Mouse (Mus musculus): ENCODE measurements around the gene Elmod3. TPM values are rescaled to one million over a fixed set of nuclear protein-coding genes. Genes with fewer than 3 reads are reported as not detected.
A peak's percentile ranks its signal among the peaks of the same experiment; 100 is the strongest.

Gene Elmod3
- polyA plus RNA-seq, 1 experiment: 11.4 TPM

DNA sequence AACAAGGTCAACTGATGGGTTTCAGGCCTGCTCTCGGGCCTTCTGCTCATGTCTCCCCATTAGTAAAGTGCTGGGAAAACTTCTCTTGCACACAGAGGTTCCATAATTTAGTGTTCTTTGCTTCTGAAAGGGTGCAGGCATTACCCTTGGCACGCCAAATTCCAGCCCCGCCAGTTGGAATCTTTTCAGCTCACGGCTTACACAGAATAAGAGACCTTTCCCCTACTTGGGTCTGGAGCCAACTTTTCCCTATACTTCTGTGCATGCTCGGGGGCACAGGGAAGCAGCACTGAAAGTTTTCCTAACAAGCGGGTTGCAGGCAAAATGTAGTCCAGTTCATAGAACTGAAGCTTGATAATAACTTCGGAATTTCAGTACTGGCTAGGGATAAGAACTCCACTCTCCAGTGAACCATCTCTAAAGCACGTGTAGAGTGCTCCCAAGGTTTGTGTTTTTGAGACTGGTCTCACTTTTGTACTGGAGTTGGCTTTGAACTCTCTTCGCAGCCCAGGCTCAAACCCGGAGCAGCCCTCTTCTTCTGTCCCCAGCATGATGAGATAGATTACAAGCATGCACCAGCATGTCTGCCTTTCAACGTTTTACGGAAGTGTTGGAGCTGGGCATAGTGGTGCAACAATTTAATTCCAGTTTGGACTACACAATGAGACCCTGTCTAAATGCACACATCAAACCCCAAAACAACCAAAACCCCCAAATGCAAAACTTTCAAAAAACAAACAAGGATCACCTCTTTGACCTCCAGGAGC lies 761 bp upstream of the Elmod3 start:
- no peaks in the 10 kb centered on the region for H3K9me3 ChIP-seq
- H3K36me3 ChIP-seq (replicated peaks; ENCODE audit: low read length): peaks cover 39% of the 10 kb centered on the region
- H3K4me3 ChIP-seq (replicated peaks): peak overlapping the region; percentile 98
- H3K4me1 ChIP-seq: peaks cover 58% of the 10 kb centered on the region
- H3K27me3 ChIP-seq (replicated peaks): no peaks in the 10 kb centered on the region
- TF ChIP-seq GATA1 (IDR thresholded peaks at IDR 0.05; ENCODE audit: borderline replicate concordance, low read length) (no peak), FLI1 (IDR thresholded peaks at IDR 0.05; ENCODE audit: low read length) (no peak)

DNA sequence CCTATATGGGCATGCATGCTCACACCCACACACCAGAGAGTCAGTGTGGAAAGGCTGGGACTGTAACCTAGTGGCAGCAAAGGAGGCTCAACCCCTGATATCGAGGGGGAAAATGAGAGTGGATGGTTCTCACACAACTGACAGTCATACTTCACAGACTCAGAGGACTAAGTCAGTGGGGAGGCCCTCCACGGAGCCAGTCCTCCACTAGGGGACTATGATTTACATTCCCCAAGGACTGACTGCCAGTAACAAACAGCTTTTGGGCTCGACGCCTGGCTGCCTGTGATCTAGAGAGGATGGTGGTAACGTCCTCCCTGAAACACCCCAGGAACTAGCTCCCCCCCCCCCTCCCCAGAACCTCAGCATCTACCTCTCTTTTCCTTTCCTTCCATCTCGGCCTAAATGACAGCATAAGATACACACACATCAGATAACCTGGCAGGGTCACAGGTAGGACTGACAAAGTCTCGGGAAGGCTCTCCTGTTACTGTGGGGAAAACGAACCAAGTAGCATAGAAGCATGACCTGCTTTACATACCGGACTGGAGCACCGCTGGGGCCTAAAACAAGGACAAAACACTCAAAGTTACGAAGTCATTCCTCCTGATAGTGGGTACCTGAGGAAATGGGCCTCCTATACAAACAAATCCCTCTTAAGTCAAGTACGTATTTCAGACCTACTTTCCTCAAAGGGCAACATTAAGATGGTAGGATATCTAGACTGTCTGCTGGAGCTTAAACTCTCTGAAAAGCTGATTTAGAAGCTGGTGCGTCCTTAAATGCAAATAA lies 934 bp downstream of the Elmod3 start:
- TF ChIP-seq GATA1 (IDR thresholded peaks at IDR 0.05; ENCODE audit: borderline replicate concordance, low read length): no peak
- no peak for TF ChIP-seq FLI1 (IDR thresholded peaks at IDR 0.05; ENCODE audit: low read length)
- H3K27me3 ChIP-seq (replicated peaks): no peaks in the 10 kb centered on the region
- H3K4me3 ChIP-seq (replicated peaks): peak overlapping the region; percentile 98
- peaks cover 37% of the 10 kb centered on the region for H3K36me3 ChIP-seq (replicated peaks; ENCODE audit: low read length)
- peaks cover 47% of the 10 kb centered on the region for H3K4me1 ChIP-seq
- no peaks in the 10 kb centered on the region for H3K9me3 ChIP-seq

DNA sequence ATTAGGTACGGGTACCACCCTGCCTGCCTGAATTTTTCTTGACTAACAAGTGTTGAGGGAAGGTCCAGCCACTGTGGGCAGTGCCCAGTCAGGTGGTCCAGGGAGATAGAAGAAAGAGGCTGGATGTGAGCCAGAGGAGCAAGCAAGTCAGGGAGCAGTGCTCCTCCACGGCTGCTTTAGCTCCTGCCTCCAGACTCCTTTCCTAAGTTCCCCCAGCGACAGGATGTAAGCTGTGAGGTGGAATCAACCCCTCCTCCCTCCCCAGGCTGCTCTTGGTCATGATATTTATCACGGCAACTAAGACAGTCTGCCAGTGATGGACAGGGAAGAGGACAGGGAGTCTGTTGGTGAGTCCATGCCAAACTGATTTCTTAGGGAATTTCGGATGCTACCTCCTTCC lies 4.3 kb downstream of the Elmod3 start:
- H3K27me3 ChIP-seq (replicated peaks): no peaks in the 10 kb centered on the region
- peaks cover 37% of the 10 kb centered on the region for H3K36me3 ChIP-seq (replicated peaks; ENCODE audit: low read length)
- H3K9me3 ChIP-seq: no peaks in the 10 kb centered on the region
- TF ChIP-seq FLI1 (IDR thresholded peaks at IDR 0.05; ENCODE audit: low read length): no peak
- no peak for TF ChIP-seq GATA1 (IDR thresholded peaks at IDR 0.05; ENCODE audit: borderline replicate concordance, low read length)
- peaks cover 27% of the 10 kb centered on the region for H3K4me1 ChIP-seq
- no peak overlapping the region for H3K4me3 ChIP-seq (replicated peaks)

DNA sequence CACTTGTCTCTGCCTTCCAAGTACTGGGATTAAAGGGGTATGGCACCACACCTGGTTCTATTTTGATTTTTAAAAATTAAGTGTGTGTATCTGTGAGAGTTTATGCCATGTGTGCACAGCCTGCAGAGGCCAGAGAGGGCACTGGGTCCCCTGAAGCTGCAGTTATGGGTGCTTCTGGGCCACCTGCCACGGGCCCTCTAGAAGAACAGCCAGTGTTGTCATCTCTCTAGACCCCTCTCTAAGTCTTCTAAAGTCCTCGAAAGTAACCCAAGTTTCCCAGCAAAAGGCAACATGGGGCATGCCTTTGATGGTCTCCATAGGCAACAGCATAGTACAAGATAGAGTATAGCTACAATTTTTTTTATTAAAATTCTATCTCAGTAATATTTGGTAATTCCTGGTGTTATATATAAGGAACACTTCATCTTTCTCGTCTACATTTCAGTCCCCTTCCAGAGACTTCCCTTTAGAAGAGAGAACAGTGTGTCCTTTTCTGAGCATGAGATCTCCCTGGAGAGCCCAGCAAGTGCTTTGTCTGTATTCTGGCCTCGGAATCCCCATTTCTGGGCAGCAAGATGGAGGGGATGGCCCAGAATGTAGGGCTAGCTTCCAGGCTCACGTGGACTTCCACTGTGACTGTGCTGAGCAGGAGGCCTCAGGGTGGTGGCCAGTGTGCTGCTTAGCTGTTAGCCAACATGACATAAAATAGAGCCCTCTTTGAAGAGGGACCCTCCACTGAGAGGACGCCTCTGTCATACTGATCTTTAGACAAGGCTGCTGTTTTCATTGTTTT lies 5.0 kb downstream of the Elmod3 start:
- Histone ChIP-seq H3K4me3 (replicated peaks) (no peak overlapping the region), H3K27me3 (replicated peaks) (no peaks in the 10 kb centered on the region), H3K9me3 (no peaks in the 10 kb centered on the region), H3K36me3 (replicated peaks; ENCODE audit: low read length) (peaks cover 39% of the 10 kb centered on the region), H3K4me1 (peaks cover 25% of the 10 kb centered on the region)
- TF ChIP-seq GATA1 (IDR thresholded peaks at IDR 0.05; ENCODE audit: borderline replicate concordance, low read length) (no peak), FLI1 (IDR thresholded peaks at IDR 0.05; ENCODE audit: low read length) (no peak)

DNA sequence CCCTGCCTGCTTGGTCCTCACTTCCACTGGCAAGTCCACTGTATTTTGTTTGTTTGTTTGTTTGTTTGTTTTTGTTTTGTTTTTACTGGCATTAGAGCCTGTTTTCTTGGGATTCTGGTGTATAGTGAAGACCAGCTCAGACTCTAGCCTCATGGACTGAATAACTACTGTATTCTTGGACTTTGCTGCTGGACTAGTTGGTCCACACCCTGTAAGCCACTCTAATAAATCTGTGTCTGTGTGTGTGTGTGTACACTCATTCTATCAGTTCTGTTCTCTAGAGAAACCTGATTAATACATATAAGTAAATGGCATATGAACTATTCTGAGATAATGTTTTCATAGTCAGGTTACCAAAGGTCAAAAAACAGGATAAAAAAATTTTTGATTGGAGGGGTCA lies 8.1 kb downstream of the Elmod3 start:
- Histone ChIP-seq H3K27me3 (replicated peaks) (no peaks in the 10 kb centered on the region), H3K4me3 (replicated peaks) (no peak overlapping the region), H3K36me3 (replicated peaks; ENCODE audit: low read length) (peaks cover 67% of the 10 kb centered on the region), H3K9me3 (no peaks in the 10 kb centered on the region), H3K4me1 (peaks cover 7% of the 10 kb centered on the region; the same call in 1 of the 2 replicates)
- no peak for TF ChIP-seq FLI1 (IDR thresholded peaks at IDR 0.05; ENCODE audit: low read length)
- TF ChIP-seq GATA1 (IDR thresholded peaks at IDR 0.05; ENCODE audit: borderline replicate concordance, low read length): no peak

DNA sequence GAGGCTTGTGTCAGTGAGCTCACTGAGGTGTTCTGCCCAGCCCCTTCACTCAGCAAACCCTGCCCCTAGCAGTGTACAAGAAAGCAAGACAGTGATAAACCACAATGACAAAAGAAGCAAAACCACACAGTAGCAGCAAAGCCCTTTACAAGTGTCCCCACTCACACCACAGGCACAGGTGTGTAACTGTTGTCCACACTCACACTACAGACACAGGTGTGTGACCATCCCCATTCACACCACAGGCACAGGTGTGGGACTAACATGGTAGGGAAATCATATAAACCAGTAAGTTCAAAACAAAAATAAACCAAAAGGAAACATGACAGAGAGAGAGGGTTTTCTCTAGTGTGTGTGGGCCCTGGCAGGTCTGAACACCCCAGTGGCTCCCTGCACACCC lies 9.9 kb downstream of the Elmod3 start:
- Histone ChIP-seq H3K4me3 (replicated peaks) (no peak overlapping the region), H3K4me1 (peaks cover 7% of the 10 kb centered on the region; the same call in 1 of the 2 replicates), H3K36me3 (replicated peaks; ENCODE audit: low read length) (peaks cover 65% of the 10 kb centered on the region), H3K9me3 (no peaks in the 10 kb centered on the region), H3K27me3 (replicated peaks) (peaks cover 4% of the 10 kb centered on the region)
- TF ChIP-seq GATA1 (IDR thresholded peaks at IDR 0.05; ENCODE audit: borderline replicate concordance, low read length) (no peak), FLI1 (IDR thresholded peaks at IDR 0.05; ENCODE audit: low read length) (no peak)

DNA sequence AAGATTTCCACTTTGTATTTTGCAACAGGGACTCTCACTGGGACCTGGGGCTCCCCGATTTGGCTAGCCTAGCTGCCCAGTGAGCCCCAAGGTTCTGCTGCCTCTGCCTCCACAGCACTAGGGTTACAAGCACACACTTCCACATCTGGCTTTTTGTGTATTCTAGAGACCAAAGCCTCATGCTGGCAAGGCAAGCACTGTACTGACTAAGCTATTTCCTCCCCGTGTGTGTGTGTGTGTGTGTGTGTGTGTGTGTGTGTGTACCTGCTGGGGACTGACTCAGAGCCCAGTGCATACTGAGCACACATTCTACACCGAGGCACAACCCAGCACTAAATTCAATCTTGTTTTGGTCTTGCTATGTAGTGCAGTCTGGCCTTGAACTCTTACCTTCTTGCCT lies 11.5 kb downstream of the Elmod3 start:
- Histone ChIP-seq H3K4me3 (replicated peaks) (no peak overlapping the region), H3K9me3 (no peaks in the 10 kb centered on the region), H3K36me3 (replicated peaks; ENCODE audit: low read length) (peaks cover 52% of the 10 kb centered on the region), H3K27me3 (replicated peaks) (peaks cover 4% of the 10 kb centered on the region), H3K4me1 (peaks cover 14% of the 10 kb centered on the region)
- no peak for TF ChIP-seq FLI1 (IDR thresholded peaks at IDR 0.05; ENCODE audit: low read length)
- TF ChIP-seq GATA1 (IDR thresholded peaks at IDR 0.05; ENCODE audit: borderline replicate concordance, low read length): no peak

DNA sequence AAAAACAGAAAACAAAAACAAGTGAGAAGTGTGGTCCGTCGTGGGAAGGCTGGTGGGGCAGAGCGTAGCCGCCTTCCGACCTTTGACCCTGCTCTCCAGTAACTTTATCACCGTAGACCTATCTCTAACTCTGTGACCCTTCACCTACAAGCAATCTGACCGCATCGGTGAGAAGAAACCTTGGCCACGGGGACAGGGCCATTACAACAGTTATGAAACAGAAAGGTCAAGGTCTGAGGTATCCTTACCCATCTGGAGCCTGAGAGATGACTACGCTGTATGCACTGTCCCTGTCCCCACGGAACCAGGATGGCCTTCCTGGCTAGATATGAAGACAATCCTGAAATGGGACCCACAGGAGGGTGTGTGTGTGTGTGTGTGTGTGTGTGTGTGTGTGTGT lies 14.1 kb downstream of the Elmod3 start:
- H3K4me3 ChIP-seq (replicated peaks): no peak overlapping the region
- H3K36me3 ChIP-seq (replicated peaks; ENCODE audit: low read length): peaks cover 57% of the 10 kb centered on the region
- peaks cover 16% of the 10 kb centered on the region for H3K4me1 ChIP-seq

DNA sequence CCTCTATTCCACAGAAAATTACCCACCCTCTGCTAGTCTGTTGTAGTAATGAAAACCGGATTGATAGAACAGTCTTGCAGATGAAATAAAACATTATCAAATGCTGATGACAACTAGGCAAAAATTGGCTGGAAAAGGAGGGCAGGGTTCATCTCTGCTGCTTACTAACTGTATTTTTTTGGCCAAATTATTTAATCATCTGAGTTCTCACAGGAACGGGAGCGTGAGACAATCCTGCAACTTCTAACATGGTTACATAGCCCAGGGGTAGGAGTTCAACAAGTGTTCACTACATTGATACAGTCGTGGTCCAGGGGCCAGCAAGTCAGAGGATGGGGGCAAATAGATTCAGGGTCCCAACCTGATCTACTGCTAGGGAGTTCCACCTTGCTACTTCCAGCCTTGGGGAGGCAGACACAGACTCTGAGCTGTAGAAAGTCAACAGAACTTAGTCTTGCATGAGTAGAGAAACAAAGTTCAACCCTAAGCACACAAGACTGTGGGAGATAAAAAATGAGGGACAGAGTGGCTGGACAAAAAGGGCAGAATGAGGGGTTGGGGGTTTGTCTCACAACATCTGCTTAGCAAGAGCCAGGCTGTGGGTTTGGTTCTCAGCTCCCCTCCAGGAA lies 14.9 kb downstream of the Elmod3 start:
- H3K9me3 ChIP-seq: no peaks in the 10 kb centered on the region
- peaks cover 4% of the 10 kb centered on the region for H3K27me3 ChIP-seq (replicated peaks)
- peaks cover 14% of the 10 kb centered on the region for H3K4me1 ChIP-seq
- H3K36me3 ChIP-seq (replicated peaks; ENCODE audit: low read length): peaks cover 64% of the 10 kb centered on the region
- TF ChIP-seq GATA1 (IDR thresholded peaks at IDR 0.05; ENCODE audit: borderline replicate concordance, low read length) (no peak), FLI1 (IDR thresholded peaks at IDR 0.05; ENCODE audit: low read length) (no peak)
- H3K4me3 ChIP-seq (replicated peaks): no peak overlapping the region

More for the DNA sequence above, 14.1 kb downstream of the Elmod3 start:
- TF ChIP-seq GATA1 (IDR thresholded peaks at IDR 0.05; ENCODE audit: borderline replicate concordance, low read length) (no peak), FLI1 (IDR thresholded peaks at IDR 0.05; ENCODE audit: low read length) (no peak)
- Histone ChIP-seq H3K9me3 (no peaks in the 10 kb centered on the region), H3K27me3 (replicated peaks) (peaks cover 4% of the 10 kb centered on the region)
